Mouse (Mus musculus) lung, postnatal 0 days (tissue): ENCODE results near the gene Gm42417.

Experiments
- CTCF ChIP-seq: IDR thresholded peaks from 2 replicates; pipeline ENCODE4 v1.5.1; 2016; ENCODE audit warnings: antibody characterized with exemption, mild to moderate bottlenecking
- EP300 ChIP-seq: IDR thresholded peaks from 2 replicates; pipeline ENCODE4 v1.6.1; 2016; ENCODE audit warnings: antibody characterized with exemption, mild to moderate bottlenecking, control low read depth

DNA sequence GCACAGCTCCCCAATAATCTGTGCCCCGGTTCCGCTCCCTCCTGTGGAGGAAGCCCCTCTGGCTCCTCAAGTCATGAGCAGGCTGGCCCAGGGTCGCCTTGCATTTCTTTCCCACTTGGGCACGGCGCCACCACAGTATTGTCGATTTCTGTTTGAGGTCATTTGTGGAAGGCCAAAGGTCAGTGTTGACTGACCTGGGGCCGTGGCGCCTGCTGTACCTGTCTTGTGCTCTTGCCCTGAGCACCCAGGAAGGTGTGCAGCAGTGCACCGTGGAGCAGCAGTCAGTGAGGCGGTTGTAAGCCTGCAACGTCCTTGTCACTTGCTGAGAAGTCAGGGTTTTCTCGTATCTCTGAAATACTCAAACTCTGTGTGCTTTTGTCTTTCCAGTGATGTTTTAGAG lies 13.5 kb downstream of the Gm42417 start:
- TF ChIP-seq EP300 (no peak), CTCF (no peak)
